Mouse (Mus musculus) kidney, postnatal 4 days (tissue): ENCODE results near the gene Tspan10.
"Not testable (repeated sequence)": the region's sequence is repeated elsewhere in the genome, so short reads cannot be mapped to it uniquely, and the experiment has no call there.

Experiments used
- DNase-seq, 2 experiments: peaks; one replicate each; pipeline ENCODE4 v3.0.0; 2021; ENCODE audit warnings: mixed read lengths in 2 of 2

Tspan10 gene

DNA sequence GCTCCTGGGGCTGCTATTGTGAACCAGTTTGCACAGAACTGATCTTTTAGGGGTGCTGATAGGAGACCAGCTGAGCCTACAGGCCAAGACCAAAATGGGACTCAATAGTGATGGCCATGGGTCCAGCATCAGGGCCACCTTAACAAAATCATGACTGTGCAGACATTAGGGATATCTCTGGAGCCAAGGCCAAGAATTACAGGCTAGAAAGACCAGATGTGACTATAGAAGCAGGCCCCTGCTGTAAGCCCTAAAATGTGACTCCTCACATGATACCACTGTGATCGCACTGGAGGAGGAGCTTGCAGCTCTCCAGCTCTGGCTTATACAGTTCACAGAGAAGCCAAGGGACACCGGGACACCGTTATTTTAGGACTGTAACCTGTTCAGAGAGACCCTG lies at the start of gene Tspan10:
Gene Tspan10, plus strand, starts transcription at position 301 of the 400 bp plus-strand sequence.
- no peak for DNase-seq

DNA sequence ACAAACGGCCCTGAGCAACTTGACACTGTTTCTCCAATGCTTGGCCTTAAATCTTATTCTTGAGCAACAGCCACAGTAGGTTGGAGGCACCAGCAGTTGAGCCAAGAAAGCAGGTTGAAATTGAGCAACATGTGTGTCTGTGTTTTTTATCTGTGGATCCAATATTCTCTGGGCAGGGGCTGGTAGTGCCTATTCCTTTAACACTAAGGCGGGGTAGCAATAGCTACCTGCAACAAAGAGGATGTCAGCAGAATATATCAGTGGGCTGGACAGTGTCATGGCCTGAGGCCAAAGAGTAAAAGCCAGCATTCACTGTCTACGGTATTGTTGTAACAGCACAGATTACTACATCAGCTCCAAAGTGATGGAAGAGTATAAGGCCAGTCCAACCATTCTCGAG lies 46.8 kb upstream of the Tspan10 start:
- DNase-seq, result no peak

- no peak for DNase-seq
Measured at GRCm38 (mm10) chr11:120397602-120398001, 44.8 kb upstream of the Tspan10 start.

GRCm38 (mm10) chr11:120399319-120399718 lies 43.1 kb upstream of the Tspan10 start:
- no peak for DNase-seq

DNA sequence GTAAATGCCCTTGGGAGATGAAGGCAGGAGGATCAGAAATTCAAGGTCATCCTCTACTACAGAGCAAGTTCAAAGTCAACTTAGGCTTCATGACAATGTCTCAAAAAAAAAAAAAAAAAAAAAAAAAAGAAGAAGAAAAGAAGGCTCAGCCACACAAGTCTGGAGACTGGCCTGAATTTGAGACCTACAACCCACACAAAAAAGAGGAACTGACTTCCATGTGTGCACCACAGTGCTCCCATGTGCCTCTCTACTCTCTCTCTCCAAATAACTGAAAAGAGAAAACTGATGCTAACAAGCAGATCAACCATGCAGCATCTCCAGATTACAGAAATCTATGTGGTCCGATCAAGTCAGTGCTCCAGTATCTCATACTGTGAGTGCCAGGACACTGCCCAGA lies 37.6 kb upstream of the Tspan10 start:
- DNase-seq, result no peak

DNA sequence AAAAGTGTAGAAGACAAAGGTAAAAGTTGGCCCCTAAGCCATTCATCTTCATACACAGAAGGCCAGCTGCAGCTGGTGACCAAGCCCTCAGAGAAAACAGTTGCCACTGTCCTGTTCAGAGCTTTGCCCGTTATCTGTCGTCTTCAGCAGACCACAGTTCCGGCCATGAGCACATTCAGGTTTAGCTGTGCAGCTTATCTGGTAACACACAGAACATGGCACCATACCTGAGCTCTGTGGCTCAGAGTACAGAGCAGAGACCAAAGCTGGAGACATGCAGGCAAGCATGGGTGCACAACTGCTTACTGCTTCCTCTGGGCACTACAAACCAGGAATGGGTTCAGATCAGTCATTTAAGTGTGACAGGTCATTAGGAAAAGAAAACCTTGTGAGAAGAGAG lies 36.6 kb upstream of the Tspan10 start:
- DNase-seq, result no peak

DNA sequence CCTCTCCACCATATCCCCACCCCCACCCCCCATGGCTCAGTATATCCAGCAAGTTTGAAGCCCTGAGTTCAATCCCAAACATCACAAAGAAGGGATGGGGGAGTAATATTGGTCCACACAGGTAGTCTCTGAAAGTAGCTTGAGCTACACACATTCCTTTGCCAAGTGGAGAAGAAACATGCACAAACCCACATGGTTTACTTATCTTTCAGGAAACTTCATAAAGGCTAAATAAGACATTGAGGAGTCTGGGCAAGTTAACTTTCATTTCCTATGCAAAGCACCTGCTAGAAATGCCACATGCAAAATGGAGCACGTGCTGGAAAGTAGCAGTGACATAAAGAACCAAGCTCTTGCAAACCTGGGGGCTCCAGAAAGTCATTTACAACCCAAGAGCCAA lies 36.0 kb upstream of the Tspan10 start:
- no peak for DNase-seq

DNA sequence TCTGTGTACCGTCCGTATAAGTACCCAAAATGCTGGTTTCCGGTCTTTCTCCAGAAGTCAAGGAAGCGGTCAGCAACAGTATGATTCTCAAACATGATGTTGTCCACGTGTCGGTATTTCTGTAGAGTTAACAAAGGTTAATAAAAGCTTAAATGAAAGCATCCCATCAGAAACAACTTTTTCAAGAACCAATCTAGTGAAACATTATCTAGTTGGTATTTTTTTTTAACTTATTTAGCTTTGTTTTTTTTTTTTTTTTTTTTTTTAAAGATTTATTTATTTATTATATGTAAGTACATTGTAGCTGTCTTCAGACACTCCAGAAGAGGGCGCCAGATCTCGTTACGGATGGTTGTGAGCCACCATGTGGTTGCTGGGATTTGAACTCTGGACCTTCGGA lies 28.8 kb upstream of the Tspan10 start:
- not testable (repeated sequence) for DNase-seq

DNA sequence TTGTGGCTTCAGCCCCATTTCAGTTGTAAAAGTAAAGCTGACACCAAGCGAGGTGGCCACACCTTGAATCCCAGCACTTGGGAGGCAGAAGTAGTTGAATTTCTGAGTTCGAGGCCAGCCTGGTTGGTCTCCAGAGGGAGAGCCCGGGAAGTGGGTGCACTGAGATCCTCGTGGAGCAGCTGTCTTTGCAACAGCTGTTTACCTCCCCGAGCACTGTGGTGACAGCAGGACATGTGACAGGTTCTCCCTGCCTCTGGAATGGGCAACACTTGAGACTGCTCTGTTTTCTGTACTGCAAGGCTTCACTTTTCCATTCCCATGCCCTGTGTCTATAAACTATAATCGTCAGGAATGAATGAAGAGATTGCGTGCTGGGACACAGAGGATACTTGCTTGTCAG lies 24.6 kb upstream of the Tspan10 start:
- DNase-seq, result no peak

- no peak for DNase-seq
Measured at GRCm38 (mm10) chr11:120418592-120418991, 23.9 kb upstream of the Tspan10 start.

DNA sequence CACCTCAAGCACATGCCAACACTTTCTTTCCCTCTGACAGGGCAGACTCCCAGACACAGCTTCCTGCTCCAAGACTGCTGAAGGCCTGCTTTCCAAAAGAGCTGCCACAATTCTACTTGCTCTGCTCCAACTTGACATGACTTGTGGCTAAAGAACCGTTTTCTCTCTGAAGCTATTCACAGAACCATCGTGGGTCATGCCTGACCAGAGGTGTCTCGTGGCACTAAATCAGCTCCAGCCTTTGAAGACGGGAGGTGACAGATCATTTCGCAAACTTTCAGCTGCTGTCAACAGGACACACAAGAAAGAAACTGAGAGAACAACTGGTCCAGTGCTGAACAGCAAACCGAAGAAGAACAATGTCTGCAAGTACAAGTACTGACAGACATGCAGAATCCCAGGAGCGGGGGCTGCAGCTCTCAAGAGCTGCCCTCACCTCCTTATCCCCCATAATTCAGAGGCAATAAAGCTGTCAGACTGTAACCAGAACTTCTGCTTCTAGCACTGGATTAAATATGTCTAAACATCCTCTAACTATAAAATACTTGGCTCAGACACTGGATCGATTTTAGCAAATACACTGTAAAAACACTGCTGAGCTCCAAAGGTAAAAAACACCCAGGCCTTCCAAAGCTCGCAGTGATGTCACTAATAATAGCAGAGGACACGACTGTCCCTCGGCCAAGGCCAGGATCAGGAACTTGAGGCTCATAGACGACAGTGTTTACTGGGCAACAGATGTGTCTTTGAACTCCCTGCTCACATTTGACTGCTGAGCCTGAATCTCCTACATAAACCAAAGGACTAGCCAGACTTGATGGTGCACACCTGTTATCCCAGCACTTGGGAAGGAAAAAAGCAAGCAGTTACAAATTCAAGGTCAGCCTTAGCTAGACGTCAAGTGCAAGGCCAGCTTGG lies 19.5 kb upstream of the Tspan10 start:
- peak; percentile 12 to 42 for DNase-seq

- peak; percentile 82 to 87 for DNase-seq
Measured at GRCm38 (mm10) chr11:120423569-120424295, 18.7 kb upstream of the Tspan10 start.

DNA sequence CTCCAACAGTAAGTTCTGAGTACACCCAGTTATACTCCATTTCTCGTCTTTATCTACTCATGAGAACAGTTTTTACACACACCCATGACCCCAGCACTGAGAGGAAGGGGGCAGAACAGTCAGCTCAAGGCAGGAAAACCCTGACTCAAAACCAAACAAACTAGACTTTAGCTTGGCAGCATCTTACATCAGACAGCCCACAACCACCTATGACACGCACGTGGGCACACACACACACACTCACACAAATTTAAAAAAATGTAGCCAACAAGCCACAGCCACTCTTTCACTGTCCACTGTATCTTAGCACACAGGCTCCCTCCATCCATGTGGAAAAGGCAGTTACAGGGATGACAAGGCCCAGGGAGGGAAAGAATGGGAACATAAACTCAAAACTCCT lies 15.7 kb upstream of the Tspan10 start:
- no peak for DNase-seq

DNA sequence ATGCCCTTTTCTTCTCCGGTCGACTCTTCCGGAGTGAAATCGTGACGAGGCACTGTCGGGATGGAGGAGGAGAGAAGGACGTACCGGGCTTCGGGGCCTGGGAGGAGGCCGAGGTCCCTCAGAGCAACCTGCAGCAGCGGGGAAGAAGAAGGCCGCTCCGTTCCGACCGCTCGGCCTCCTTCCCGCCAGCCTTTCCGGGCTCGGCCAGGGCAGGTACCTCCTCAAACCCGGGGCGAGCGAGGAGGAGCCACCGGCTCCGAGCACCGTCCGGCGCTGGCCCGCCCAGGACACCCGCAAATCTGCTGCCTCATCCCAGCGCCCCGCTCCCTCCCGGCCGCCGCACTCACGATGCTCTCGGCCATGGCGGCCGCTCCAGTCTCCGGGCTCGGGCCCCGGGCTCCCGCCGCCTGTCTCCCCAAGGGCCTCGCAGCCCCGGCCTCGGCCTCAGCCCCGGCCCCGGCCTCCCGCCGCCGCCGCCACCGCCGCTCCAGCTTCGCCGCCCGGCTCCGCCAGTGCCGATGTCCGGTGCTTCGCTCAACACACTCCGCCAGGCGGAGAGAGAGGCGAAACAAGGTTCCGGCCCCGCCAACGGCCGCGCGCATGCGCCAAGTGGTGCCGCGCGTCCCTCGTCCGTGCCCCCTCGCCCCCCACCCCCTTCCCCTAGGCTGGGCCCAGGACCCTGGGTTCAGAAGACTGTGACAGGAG lies 5.1 kb upstream of the Tspan10 start, which contains the start of gene Nploc4:
Gene Nploc4, minus strand, starts transcription at position 557 of the 705 bp plus-strand sequence.
- peak; percentile 94 to 96 for DNase-seq

DNA sequence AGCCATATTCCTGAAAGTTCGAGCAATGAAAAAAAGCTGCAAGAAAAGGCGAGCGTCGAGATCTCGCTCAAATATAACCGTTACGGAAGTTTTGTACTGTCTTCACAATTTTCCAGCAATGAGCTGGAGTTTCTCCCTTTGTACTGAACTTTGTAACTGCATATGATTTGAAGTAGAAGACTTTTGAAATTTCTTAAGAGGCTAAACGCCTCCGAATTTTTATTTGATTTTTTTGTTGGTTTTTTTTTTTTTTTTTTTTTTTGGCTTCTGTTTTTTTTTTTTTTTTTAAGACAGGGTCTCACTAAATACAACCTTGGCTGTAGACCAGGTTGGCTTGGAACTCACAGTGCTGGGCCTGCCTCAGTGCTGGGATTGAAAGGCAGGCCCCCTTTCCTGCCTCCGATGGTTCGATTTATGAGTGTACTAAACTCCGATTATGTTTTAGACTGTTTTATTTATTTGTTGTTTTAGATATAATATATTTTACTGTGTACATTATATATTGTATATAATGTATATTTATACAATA lies 4.5 kb upstream of the Tspan10 start:
- DNase-seq, result no peak

DNA sequence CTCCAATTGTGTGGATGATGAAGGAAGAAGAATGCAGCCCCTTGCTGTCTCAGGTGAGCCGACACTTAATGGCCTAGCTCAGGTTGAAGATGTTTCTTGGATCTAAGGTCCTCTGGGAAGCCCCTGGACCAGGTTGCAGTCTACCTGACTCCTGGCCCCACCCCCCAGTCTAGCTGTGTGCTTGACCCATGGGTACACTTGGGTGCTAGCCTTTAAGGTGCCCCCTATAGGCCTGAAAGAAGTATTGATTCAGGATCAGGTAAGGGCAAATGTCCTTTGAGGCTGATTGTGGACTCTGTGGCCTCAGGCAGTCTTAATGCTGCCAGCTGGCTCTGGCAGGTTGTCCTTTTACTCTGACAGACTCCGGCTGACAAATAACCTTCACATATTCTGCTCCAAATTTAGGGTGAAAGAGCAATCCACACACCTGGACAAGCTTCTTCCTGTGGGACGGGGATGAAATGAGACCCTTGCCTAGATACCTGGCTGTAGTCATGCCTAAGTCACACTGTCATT lies 379 bp downstream of the Tspan10 start:
- no peak for DNase-seq

DNA sequence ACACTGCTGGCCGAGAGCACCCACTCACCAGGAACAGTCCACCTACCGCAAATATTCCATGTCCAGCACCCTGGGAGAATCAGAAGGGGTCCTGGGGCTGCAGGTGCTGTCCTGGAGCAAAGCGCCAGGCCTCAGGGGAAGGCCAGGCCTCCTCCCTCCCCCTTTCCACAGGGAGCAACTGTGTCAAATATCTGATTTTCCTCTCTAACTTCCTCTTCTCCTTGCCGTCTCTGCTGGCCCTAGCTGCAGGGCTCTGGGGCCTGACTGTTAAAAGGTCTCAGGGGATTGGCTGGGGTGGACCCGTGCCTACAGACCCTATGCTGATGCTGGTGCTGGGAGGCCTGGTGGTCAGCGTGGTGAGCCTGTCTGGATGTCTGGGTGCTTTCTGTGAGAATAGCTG lies 1.7 kb downstream of the Tspan10 start:
- DNase-seq, result no peak

DNA sequence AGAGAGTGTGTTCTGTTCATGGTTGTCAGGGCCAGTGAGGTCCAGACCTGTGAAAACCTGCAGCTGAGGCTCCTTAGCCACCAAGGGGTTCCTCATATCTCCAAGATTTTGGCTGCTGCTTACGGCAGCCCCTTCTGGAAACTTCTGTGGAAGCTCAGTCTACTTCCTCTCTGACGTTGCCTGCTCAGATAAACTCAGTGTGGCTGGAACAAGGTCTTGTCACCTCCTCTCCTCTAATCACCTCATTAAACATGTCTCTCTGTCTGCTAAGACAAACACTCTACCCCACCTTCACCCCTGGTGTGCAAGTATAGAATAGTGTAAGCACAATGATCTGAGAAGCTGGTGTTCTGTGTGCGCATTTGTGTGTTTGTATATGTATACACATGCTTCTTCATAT lies 3.0 kb downstream of the Tspan10 start:
- no peak for DNase-seq

GRCm38 (mm10) chr11:120447179-120447578 lies 4.7 kb downstream of the Tspan10 start:
- no peak for DNase-seq

DNA sequence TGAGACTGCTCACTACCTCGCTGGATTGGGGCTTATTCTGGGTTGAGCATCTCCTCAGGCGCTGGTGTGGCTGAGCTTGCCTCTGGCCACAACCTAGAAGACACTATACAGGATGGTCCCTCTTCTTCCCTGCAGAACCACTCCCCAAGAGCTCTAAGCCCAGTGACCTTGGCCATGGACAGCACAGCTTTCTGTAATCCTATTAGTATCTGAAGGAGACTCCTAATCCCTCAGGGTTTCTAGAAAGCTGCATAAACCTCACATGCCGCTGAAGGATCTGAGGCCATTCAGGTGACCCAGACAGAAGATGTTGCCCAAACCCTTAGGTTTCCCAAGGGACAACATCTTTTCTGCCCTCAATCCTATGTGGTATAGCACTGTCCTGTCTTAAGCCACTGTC lies 9.8 kb downstream of the Tspan10 start:
- no peak for DNase-seq

DNA sequence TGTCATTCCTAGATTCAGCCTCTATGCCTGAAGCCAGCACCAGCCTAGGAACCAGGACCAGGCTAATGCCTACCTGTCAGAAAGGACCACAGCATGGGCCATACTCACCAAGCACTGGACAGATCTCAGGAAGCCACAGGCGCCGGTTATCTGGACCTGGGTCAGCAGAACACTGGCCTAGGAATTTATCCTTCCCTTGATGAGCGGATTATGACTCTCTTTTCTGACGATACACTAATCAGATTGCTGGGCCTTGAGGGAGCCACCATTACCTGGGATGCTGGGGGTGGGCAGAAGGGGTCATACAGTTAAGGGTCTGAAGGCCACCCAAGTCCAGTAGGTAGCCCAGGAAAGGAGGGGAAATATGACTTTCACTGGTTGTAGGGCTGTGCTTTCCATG lies 10.9 kb downstream of the Tspan10 start, which contains the start of gene Pde6g:
Gene Pde6g, minus strand, starts transcription at position 195 of the 400 bp plus-strand sequence.
- no peak for DNase-seq

DNA sequence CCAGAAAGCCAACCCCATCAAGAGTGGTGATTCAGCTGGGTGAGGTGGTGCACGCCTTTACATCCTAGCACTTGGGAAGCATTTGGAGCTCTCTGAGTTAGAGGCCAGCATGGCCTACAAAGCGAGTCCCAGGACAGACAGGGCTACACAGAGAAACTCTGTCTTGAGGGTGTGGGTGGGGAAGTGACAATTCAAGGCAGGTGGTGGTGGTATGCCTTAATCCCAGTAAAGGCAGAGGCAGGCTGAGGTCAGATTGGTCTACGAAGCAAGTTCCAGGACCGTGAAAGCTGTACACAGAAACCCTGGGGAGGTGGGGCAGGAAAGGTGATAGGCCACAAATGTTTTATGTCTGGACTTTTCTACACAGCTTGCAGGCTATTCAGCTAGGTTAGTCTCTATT lies 12.5 kb downstream of the Tspan10 start:
- no peak for DNase-seq

DNA sequence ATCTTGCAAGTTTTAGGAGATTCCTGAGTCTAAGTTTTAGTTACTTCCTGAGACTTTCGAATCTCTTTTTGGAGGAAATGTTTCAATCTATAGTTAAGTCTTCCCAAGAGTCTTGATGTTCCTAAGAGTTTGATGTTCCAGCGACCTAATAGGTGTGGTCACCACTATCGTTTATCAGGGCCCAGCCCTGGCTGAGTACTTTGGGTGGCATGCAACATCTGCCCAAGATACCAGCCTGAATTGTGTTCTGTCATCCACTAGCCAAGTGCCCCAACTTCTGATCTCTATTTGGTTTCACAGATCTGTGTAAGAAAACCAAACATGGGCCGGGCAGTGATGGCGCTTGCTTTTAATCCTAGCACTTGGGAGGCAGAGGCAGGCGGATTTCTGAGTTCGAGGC lies 13.0 kb downstream of the Tspan10 start:
- no peak for DNase-seq
